Mouse (Mus musculus) thymus, postnatal 36 days (tissue): Measurements from ENCODE around the gene Prr3.
"Not testable (repeated sequence)": the region's sequence is repeated elsewhere in the genome, so short reads cannot be mapped to it uniquely, and the experiment has no call there.

Source experiments
- DNase-seq, 2 experiments: peaks; one replicate each; pipeline ENCODE4 v3.0.0; 2022; ENCODE audit warnings: mixed read lengths in 2 of 2

The Prr3 gene

GRCm38 (mm10) chr17:35935763-35936162 lies 44.3 kb downstream of the Prr3 start:
- DNase-seq = not testable (repeated sequence)

- DNase-seq = no peak
Observed at GRCm38 (mm10) chr17:35932608-35933007, 47.4 kb downstream of the Prr3 start.

- DNase-seq = no peak
Observed at GRCm38 (mm10) chr17:35930627-35931026, 49.4 kb downstream of the Prr3 start.

GRCm38 (mm10) chr17:35929534-35929933 lies 50.5 kb downstream of the Prr3 start:
- no peak for DNase-seq

- no peak for DNase-seq
Observed at GRCm38 (mm10) chr17:35927471-35927870, 52.6 kb downstream of the Prr3 start.

GRCm38 (mm10) chr17:35923281-35923680 lies 56.8 kb downstream of the Prr3 start:
- no peak for DNase-seq

GRCm38 (mm10) chr17:35922566-35922965 lies 57.5 kb downstream of the Prr3 start:
- no peak for DNase-seq
